Mouse (Mus musculus): ENCODE measurements around the gene Bdp1.

GRCm38 (mm10) chr13:100098808-100099207 lies 5.1 kb downstream of the Bdp1 start:
- TF ChIP-seq POLR2A (IDR thresholded peaks at IDR 0.05; ENCODE audit: control insufficient read depth, extremely low read depth, insufficient read depth, low read length, poor library complexity) (no peak), CTCF (IDR thresholded peaks at IDR 0.05; ENCODE audit: borderline replicate concordance, control insufficient read depth, extremely low read depth, insufficient read depth, low read length, poor library complexity) (no peak)
